Mouse (Mus musculus) intestine, embryonic 16.5 days (tissue): ENCODE measurements around the gene Tbc1d8b. TPM values are rescaled to one million over a fixed set of nuclear protein-coding genes. Genes with fewer than 3 reads are reported as not detected.
A peak's percentile ranks its signal among the peaks of the same experiment; 100 is the strongest.

Experiments used
- ATAC-seq: fragments of 200-750 bp; cut with Nextera tagmentation; 2 replicates; pipeline ENCODE4 v1.8.0; 2017; ENCODE audit warnings: moderate TSS enrichment, moderate library complexity
- H3K27ac ChIP-seq: fragments of 300-500 bp; sonication (generic); 2 replicates; pipeline ENCODE4 v1.5.1; 2014; ENCODE audit warnings: mild to moderate bottlenecking, low read length
- H3K27me3 ChIP-seq: fragments of 300-500 bp; sonication (generic); replicated peaks from 2 replicates; pipeline ENCODE4 v1.6.1; 2014; ENCODE audit warnings: low read length, control low read depth, mixed read lengths; ENCODE audit not compliant: control insufficient read depth, insufficient read depth
- H3K36me3 ChIP-seq: fragments of 300-500 bp; sonication (generic); 2 replicates; pipeline ENCODE4 v1.6.1; 2014; ENCODE audit warnings: low read length, control low read depth; ENCODE audit not compliant: control insufficient read depth, insufficient read depth
- H3K4me1 ChIP-seq: fragments of 300-500 bp; sonication (generic); 2 replicates; pipeline ENCODE4 v1.6.1; 2014; ENCODE audit warnings: low read length, control low read depth, mixed read lengths; ENCODE audit not compliant: control insufficient read depth, insufficient read depth
- H3K4me2 ChIP-seq: fragments of 300-500 bp; sonication (generic); 2 replicates; pipeline ENCODE4 v1.6.1; 2014; ENCODE audit warnings: low read depth, low read length, control low read depth
- H3K4me3 ChIP-seq: fragments of 300-500 bp; sonication (generic); 2 replicates; pipeline ENCODE4 v1.5.1; 2014; ENCODE audit warnings: mild to moderate bottlenecking, low read length
- H3K9ac ChIP-seq: fragments of 300-500 bp; sonication (generic); 2 replicates; pipeline ENCODE4 v1.6.1; 2014; ENCODE audit warnings: low read depth, low read length
- H3K9me3 ChIP-seq: fragments of 300-500 bp; sonication (generic); 2 replicates; pipeline ENCODE4 v1.6.1; 2016; ENCODE audit warnings: low read length, control low read depth; ENCODE audit not compliant: control insufficient read depth
- WGBS: fragments of 180-500 bp; shearing (Covaris S2); extraction: QIAGEN DNeasy Blood & Tissue Kit; methylation state at CpG from one replicate; pipeline ENCODE4 v1.1.7; 2014; 5-methylcytosine and 5-hydroxymethylcytosine counted together
- polyA plus RNA-seq: library from polyadenylated mRNA; unstranded; fragments of >200 nt; fragmentation: Nextera tagmentation; extraction: Ambion mirVana; gene quantifications from 2 replicates; pipeline ENCODE4 v1.2.1, GENCODE M21; 2015

Gene Tbc1d8b
- polyA plus RNA-seq, 1 experiment from 2014 or later: 2.6 TPM

DNA sequence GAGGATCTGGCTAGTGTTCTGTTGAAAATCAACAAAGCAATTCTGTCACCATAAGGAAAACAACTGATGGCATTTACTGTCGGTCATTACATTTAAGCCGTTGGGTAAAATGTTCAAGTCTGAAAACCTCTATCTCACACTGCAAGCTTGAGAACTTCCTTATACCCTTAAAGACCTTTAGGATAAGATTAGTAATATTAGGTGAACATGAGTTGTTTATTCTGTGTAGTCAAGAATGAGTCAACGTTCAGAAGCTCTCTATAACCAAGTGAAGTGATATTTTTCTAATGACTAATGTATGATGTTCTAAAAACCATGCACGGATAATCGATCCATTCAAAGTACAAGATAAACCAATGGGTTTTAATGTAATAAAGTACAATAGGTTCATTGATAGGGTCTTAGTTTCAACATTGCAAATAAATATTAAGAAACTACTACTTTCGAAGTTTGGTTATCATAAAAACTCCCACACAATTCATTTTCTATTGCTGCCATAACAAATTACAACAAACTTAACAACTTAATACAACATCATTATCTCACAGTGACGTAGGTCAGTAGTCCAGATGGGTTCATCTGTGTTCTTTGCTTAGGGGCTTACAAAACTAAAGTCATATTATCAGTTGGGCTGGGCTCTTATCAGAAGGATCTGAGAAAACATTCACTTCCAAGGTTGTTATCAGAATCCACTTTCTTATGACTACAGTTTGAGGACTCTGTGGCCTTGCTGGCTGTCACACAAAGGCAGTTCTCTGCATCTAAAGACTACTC lies 109.5 kb downstream of the Tbc1d8b start:
- peak; percentile 56; the same call in 1 of the 2 replicates for ATAC-seq
- Histone ChIP-seq H3K4me1 (no peaks in the 10 kb centered on the region), H3K4me2 (no peak overlapping the region), H3K9me3 (no peaks in the 10 kb centered on the region), H3K36me3 (no peaks in the 10 kb centered on the region), H3K4me3 (no peak overlapping the region), H3K27me3 (peaks cover 2% of the 10 kb centered on the region; the same call in 1 of the 2 replicates), H3K9ac (no peak overlapping the region), H3K27ac (no peak overlapping the region)
- WGBS: 63% methylated on average over 7 of the region's 7 CpGs

DNA sequence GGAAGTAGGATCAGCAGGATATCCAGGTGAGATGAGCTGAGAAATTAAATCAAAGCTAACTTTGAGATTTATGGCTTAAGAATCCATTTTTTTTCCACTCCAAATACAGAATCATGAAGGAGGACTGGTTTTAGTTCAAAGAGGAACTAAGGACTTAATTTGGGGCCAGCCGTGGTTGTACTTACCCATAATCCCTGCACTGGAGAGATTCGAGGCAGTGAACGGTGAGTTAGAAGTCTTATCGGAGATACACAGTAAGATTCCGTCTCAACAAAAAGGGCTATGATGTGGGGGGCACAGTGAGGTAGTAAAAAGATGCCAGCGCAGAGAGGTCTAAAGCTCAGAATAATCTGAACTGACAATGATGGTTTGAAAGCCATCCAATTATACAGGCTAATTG lies 111.2 kb downstream of the Tbc1d8b start:
- Histone ChIP-seq H3K27ac (no peak overlapping the region), H3K4me3 (no peak overlapping the region), H3K9me3 (no peaks in the 10 kb centered on the region), H3K4me2 (no peak overlapping the region), H3K36me3 (no peaks in the 10 kb centered on the region), H3K9ac (no peak overlapping the region), H3K27me3 (no peaks in the 10 kb centered on the region), H3K4me1 (no peaks in the 10 kb centered on the region)
- ATAC-seq: no peak
- WGBS: 86% methylated on average over 6 of the region's 6 CpGs

DNA sequence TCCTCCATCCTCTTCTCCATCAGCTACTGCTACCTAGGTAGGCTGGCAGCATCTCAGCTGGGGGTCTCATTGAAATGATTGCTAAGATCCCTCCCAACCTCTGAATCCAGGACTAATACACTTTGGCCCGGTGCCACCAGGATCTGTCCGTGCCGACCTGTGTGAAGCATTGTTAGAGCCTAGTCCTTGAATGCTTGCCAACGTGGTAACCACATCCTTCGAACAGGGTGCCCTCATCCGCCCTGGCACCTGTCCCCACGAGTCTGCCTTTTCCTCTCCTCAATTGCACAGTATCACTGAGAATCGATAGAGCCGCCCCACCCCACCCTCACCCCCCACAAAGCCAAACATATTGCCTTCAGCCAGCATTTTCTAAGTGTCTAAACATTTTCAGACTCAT lies 113.1 kb downstream of the Tbc1d8b start:
- no peak overlapping the region for H3K27ac ChIP-seq
- H3K9me3 ChIP-seq: no peaks in the 10 kb centered on the region
- 73% methylated on average over 9 of the region's 9 CpGs for WGBS
- H3K4me3 ChIP-seq: no peak overlapping the region
- H3K27me3 ChIP-seq: no peaks in the 10 kb centered on the region
- H3K4me1 ChIP-seq: no peaks in the 10 kb centered on the region
- no peaks in the 10 kb centered on the region for H3K36me3 ChIP-seq
- H3K9ac ChIP-seq: no peak overlapping the region
- no peak; the same call in 1 of the 2 replicates for ATAC-seq
- no peak overlapping the region for H3K4me2 ChIP-seq

DNA sequence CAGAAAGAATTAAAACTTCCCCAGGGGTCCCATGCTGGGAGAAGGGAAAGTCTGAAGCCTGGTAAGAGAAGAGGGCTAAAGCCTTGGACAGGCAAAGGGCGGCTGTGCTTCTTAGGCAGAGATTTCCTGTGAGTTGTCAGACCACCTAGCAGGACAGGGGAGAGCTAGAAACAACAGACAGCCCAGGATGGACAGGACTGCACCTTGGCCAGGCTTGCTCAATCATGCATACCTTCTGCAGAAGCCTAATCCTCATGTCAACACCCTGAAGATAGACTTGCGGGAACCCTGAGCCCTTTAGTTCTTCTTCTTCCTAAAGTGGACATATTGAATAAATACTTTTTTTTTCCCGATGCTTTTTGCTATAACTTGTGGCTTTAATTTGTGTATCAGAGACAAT lies 115.2 kb downstream of the Tbc1d8b start:
- Histone ChIP-seq H3K4me1 (no peaks in the 10 kb centered on the region), H3K4me3 (no peak overlapping the region), H3K27me3 (no peaks in the 10 kb centered on the region), H3K27ac (no peak overlapping the region), H3K4me2 (no peak overlapping the region), H3K9me3 (no peaks in the 10 kb centered on the region), H3K36me3 (no peaks in the 10 kb centered on the region), H3K9ac (no peak overlapping the region)
- ATAC-seq: peak; percentile 73
- WGBS: 72% methylated on average over 3 of the region's 3 CpGs

DNA sequence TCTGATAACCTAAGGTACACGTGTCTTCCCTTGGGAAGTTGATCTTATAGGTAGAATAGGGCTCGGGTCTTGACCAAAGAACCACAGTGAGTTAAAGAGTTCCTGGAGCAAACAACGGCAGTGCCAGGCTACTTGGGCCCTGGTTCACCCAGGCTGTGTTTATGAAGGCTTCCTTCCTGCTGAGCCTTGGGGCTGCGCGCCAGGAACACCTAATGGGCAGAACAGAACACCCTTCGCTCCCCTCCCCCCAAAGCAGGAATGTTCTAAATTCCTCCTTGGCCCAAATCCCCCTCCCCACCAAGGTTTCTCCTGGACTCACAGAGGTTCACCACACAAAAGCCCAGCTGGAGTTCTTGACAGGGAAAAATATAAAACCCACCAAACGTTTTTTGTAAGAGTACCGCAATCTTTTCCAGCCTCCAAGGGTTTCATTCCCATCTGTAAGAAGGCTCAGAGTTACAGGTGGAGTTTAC lies 115.6 kb downstream of the Tbc1d8b start, which contains the start of gene Cldn2:
Cldn2 (plus strand) TSS at position 423 of the 473 bp plus-strand sequence.
- Histone ChIP-seq H3K9ac (no peak within 1 kb of the TSS), H3K27me3 (no peaks in the 10 kb centered on the region), H3K27ac (no peak within 1 kb of the TSS), H3K4me1 (no peaks in the 10 kb centered on the region), H3K4me3 (no peak within 1 kb of the TSS), H3K36me3 (no peaks in the 10 kb centered on the region), H3K4me2 (no peak within 1 kb of the TSS), H3K9me3 (no peaks in the 10 kb centered on the region)
- no peak for ATAC-seq
- WGBS: 61% methylated on average over 8 of the region's 8 CpGs

Other genes starting within 250 kb of the Tbc1d8b start
- gene D330045A20Rik, start 204.6 kb upstream of the Tbc1d8b start, polyA plus RNA-seq: 3.2 and 3.3 TPM in 2 replicates
- gene Rnf128, start 121.7 kb upstream of the Tbc1d8b start, polyA plus RNA-seq: 134 and 159 TPM in 2 replicates
- 0.29 and 0.50 TPM in 2 replicates for gene Gm15013, start 29.5 kb downstream of the Tbc1d8b start, polyA plus RNA-seq
- gene Ripply1, start 97.4 kb downstream of the Tbc1d8b start, polyA plus RNA-seq: not detected in 2 replicates
- gene Cldn2, start 115.8 kb downstream of the Tbc1d8b start, polyA plus RNA-seq: 88.3 and 108 TPM in 2 replicates
- 8.7 and 10.4 TPM in 2 replicates for gene Morc4, start 186.7 kb downstream of the Tbc1d8b start, polyA plus RNA-seq